Mouse (Mus musculus) stomach, postnatal 0 days (tissue): ENCODE data around the gene Rgs3. TPM values are rescaled to one million over a fixed set of nuclear protein-coding genes. Genes with fewer than 3 reads are reported as not detected.

Source experiments
- ATAC-seq: fragments of 200-750 bp; cut with Nextera tagmentation; 2 replicates; pipeline ENCODE4 v1.8.0; 2017; ENCODE audit not compliant: low FRiP score, low TSS enrichment
- DNase-seq: peaks from one replicate; pipeline ENCODE4 v3.0.0-alpha.2; 2016; ENCODE audit warnings: low spot score
- H3K27ac ChIP-seq: fragments of 300-500 bp; sonication (generic); replicated peaks from 2 replicates; pipeline ENCODE4 v1.5.1; 2014; ENCODE audit warnings: mild to moderate bottlenecking, control low read depth
- H3K27me3 ChIP-seq: fragments of 300-500 bp; sonication (generic); 2 replicates; pipeline ENCODE4 v1.6.1; 2014; ENCODE audit warnings: low read length; ENCODE audit not compliant: control insufficient read depth, insufficient read depth
- H3K36me3 ChIP-seq: fragments of 300-500 bp; sonication (generic); 2 replicates; pipeline ENCODE4 v1.6.1; 2014; ENCODE audit warnings: low read length, mixed read lengths; ENCODE audit not compliant: control insufficient read depth, insufficient read depth
- H3K4me1 ChIP-seq: fragments of 300-500 bp; sonication (generic); replicated peaks from 2 replicates; pipeline ENCODE4 v1.6.1; 2014; ENCODE audit warnings: antibody characterized with exemption; ENCODE audit not compliant: control insufficient read depth, insufficient read depth
- H3K4me2 ChIP-seq: fragments of 300-500 bp; sonication (generic); replicated peaks from 2 replicates; pipeline ENCODE4 v1.6.1; 2014; ENCODE audit warnings: low read depth, mild to moderate bottlenecking, control low read depth, moderate library complexity
- H3K4me3 ChIP-seq: fragments of 300-500 bp; sonication (generic); 2 replicates; pipeline ENCODE4 v1.5.1; 2014; ENCODE audit warnings: low read depth, low read length, control low read depth
- H3K9ac ChIP-seq: fragments of 300-500 bp; sonication (generic); 2 replicates; pipeline ENCODE4 v1.6.1; 2014; ENCODE audit warnings: mild to moderate bottlenecking, low read length, control low read depth, mixed read lengths
- H3K9me3 ChIP-seq: fragments of 300-500 bp; sonication (generic); 2 replicates; pipeline ENCODE4 v1.6.1; 2016; ENCODE audit warnings: low read length; ENCODE audit not compliant: control insufficient read depth
- CTCF ChIP-seq: IDR thresholded peaks from 2 replicates; pipeline ENCODE4 v1.5.1; 2016; ENCODE audit warnings: antibody characterized with exemption, low read depth, mild to moderate bottlenecking, moderate library complexity
- EP300 ChIP-seq: optimal IDR thresholded peaks from 2 replicates; pipeline ENCODE3; 2016; ENCODE audit warnings: antibody characterized with exemption
- WGBS: fragments of 180-500 bp; shearing (Covaris S2); extraction: QIAGEN DNeasy Blood & Tissue Kit; methylation state at CpG from one replicate; pipeline ENCODE4 v1.1.7; 2014; 5-methylcytosine and 5-hydroxymethylcytosine counted together
- polyA plus RNA-seq: library from polyadenylated mRNA; unstranded; fragments of >200 nt; fragmentation: Nextera tagmentation; extraction: Ambion mirVana; gene quantifications from 2 replicates; pipeline ENCODE4 v1.2.1, GENCODE M21; 2015

Rgs3 gene
- polyA plus RNA-seq, 1 experiment from 2014 or later = 30.0 TPM

DNA sequence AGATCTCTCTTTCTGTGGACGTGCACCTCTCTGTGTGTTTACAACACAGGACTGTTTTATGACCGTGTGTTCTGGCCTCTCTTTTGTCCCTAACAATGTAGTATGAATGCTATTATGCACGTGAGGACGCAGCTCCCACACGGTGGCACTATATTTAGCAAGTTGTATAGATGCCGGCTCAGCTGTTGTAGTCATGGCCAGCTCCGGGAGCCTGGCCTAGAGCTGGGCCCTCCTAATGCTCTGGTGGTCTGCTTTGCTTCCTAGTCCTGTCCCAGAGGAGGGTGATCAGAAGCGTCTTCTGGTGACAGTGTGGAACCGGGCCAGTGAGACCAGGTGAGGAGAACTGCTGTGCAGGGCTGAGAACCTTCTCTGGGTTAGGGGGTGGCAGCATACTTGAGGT is 47.7 kb downstream of the Rgs3 start:
- WGBS = 44% methylated on average over 9 of the region's 9 CpGs
- no peaks in the 10 kb centered on the region for H3K36me3 ChIP-seq
- H3K4me1 ChIP-seq = no peaks in the 10 kb centered on the region
- H3K9me3 ChIP-seq = no peaks in the 10 kb centered on the region
- no peaks in the 10 kb centered on the region for H3K27me3 ChIP-seq
- no peak overlapping the region for H3K4me3 ChIP-seq
- peak; percentile 65 for TF ChIP-seq CTCF
- no peak for TF ChIP-seq EP300
- no peak overlapping the region for H3K27ac ChIP-seq
- no peak overlapping the region for H3K4me2 ChIP-seq
- DNase-seq (no peak), ATAC-seq (0 out of 2 replicates have a peak, but pooled peaks have one; percentile 30)
- no peak overlapping the region for H3K9ac ChIP-seq

DNA sequence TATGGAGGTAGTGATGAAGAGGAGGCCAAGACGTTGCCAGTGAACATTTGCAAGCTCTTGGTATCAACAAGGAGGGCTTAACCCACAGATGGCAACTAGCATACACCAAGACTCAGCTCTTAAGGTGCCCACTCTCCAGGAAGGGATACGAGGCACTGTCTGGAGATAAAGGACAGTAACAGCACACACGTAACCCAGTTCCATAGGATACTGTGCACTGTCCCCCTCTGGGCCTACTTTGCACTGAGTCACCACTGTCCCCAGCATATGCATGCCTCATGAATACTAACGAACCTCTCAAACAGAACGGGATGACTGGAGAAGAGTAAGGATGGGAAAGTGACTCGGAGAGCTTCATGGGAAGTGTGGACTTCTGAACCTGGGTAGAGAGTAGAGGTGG is 48.2 kb downstream of the Rgs3 start:
- Histone ChIP-seq H3K4me3 (no peak overlapping the region), H3K4me2 (no peak overlapping the region), H3K4me1 (no peaks in the 10 kb centered on the region; the same call in 1 of the 2 replicates), H3K27ac (no peak overlapping the region), H3K27me3 (no peaks in the 10 kb centered on the region), H3K9ac (no peak overlapping the region), H3K36me3 (no peaks in the 10 kb centered on the region), H3K9me3 (no peaks in the 10 kb centered on the region)
- DNase-seq (no peak), ATAC-seq (no peak)
- no peak for TF ChIP-seq EP300
- TF ChIP-seq CTCF = no peak
- WGBS = 82% methylated on average over 6 of the region's 6 CpGs

DNA sequence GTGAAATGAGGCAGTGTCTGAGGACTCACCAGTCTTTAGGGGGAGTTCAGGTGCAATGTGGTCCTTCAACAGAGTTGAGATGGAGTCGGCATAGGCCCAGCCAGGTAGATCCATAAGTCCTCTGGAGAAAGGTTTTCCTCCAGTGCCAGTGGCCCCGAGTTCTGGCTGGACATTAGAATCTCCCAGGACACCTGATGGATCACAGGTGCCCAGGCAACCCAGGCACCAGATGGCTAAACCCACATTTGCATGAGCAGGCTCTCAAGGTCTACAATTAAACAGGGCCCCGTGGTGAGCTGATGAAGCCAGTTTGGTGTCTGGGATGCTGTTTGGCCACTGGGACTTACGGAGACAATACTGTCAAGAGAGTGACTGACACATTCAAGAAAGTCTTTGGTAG is 49.7 kb downstream of the Rgs3 start:
- peaks cover 7% of the 10 kb centered on the region for H3K4me1 ChIP-seq
- WGBS = 89% methylated on average over 4 of the region's 4 CpGs
- H3K27ac ChIP-seq = no peak overlapping the region
- ATAC-seq = no peak
- no peaks in the 10 kb centered on the region for H3K27me3 ChIP-seq
- H3K9me3 ChIP-seq = no peaks in the 10 kb centered on the region
- no peak overlapping the region for H3K9ac ChIP-seq
- no peak overlapping the region for H3K4me2 ChIP-seq
- TF ChIP-seq EP300 (no peak), CTCF (no peak)
- no peak for DNase-seq
- H3K4me3 ChIP-seq = no peak overlapping the region
- no peaks in the 10 kb centered on the region for H3K36me3 ChIP-seq

DNA sequence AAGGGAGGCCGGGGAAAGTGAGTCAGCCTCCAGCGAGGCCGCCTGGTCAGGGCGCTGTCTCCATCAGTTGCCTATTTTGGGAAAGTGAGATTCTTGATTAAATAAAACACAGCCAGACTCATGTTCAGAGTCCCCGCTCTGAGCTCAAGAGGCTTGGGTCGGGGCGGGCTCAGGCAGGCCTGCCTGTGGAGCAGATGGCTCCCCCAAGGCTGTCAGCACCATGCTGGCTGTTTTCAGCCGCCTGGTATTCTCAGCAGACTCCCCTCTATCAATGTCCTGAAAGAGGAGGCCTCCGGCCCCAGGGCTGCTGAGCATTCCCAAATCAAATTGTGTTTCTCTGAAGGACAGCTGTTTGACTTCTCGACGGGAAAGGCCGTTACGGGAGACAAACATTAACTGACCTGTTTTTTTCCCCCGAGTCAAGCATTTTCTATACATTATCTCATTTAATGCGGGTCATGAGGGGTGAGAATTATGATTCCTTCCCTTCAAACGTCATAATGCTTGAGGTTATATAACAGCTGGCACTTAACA is 50.6 kb downstream of the Rgs3 start:
- Histone ChIP-seq H3K9ac (no peak overlapping the region), H3K27me3 (no peaks in the 10 kb centered on the region), H3K27ac (0 out of 2 replicates have a peak overlapping the region, but pooled peaks have one; percentile 18), H3K36me3 (no peaks in the 10 kb centered on the region), H3K9me3 (no peaks in the 10 kb centered on the region), H3K4me2 (no peak overlapping the region), H3K4me3 (no peak overlapping the region), H3K4me1 (peaks cover 7% of the 10 kb centered on the region)
- TF ChIP-seq EP300 (no peak), CTCF (no peak)
- ATAC-seq = no peak
- WGBS = 46% methylated on average over 16 of the region's 16 CpGs
- no peak for DNase-seq

DNA sequence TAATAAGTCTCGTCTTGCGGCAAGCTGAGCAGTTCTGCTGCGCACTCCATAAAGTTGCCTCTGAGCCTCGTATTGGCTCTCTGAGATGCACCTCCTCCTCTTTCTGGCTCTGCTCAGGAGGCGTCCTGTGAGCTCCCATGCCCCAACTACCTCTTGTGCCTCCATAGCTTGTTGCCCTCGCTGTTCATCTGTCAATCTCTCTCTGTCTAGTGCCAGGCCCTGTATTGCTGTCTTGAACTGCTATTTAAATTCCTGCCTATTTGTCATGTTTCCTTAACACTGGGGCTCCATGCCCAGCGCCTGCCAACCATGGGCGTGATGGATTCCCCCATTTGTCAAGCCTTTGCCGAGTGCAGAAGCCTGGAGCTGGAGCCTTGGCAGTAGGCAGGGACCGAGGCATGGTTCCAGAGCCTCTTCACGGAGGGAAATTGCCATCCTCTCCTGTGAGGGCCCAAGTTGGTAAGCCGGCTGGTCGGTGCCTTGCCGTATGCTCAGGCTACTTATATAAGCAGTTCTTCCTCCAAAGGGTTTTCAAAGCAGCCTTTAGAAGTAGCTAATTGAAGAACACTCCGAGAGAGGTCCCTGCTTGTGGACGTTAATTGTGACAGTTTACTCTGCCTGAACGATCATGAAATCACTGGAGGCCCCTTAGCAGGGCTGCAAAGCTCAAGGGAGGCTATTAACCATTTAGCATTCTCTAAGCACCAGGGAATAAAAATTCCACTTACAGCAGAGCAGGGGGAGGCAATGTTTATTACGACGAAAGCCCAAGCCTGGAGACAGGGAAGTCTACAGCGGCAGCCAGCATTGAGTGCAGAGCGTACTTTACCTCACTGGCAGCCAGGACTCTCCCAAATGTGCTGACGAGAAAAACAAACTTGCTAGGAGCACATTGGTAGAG is 53.2 kb downstream of the Rgs3 start:
- DNase-seq = no peak
- 42% methylated on average over 22 of the region's 22 CpGs for WGBS

More for the DNA sequence above, 53.2 kb downstream of the Rgs3 start:
- H3K4me2 ChIP-seq = peak overlapping the region; percentile 12; the same call in 1 of the 2 replicates
- H3K36me3 ChIP-seq = no peaks in the 10 kb centered on the region
- H3K9me3 ChIP-seq = no peaks in the 10 kb centered on the region
- H3K9ac ChIP-seq = no peak overlapping the region
- TF ChIP-seq CTCF (no peak), EP300 (no peak)
- peaks cover 7% of the 10 kb centered on the region for H3K4me1 ChIP-seq
- no peak; the same call in 1 of the 2 replicates for ATAC-seq
- no peaks in the 10 kb centered on the region for H3K27me3 ChIP-seq
- peak overlapping the region; percentile 71 for H3K27ac ChIP-seq
- no peak overlapping the region for H3K4me3 ChIP-seq
